Mouse (Mus musculus) liver, adult 2 months (tissue): ENCODE results near the gene Tarsl2.

Experiments used
- CTCF ChIP-seq: fragments of 200-500 bp; IDR thresholded peaks from 2 replicates; pipeline ENCODE4 v1.5.1; 2011; ENCODE audit warnings: low read depth, low read length, control low read depth
- POLR2A ChIP-seq: fragments of 200-500 bp; IDR thresholded peaks from 2 replicates; pipeline ENCODE4 v1.6.1; 2011; ENCODE audit warnings: low read length, control low read depth; ENCODE audit not compliant: insufficient read depth; ENCODE audit errors: extremely low read depth

DNA sequence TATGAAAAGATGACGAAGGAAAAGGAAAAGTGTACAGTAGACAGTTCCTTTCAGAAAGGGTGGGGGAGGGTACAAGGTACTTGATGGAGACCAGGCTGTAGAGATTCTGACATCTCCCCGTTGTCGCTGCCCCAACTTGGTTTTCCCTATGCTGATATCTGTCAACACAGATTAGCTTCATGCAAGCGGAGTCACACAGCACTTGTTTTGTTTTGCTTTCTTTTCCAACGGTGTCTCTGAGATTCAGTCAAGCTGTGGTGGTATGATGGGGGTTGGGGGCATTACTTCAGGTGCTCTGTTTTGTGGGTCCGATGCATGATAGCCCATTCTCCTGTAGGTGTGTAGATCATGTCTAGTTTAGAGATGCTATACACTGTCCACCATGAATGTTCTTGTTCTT, 22.8 kb downstream of the Tarsl2 start:
- TF ChIP-seq CTCF = no peak
- TF ChIP-seq POLR2A = no peak
